Mouse (Mus musculus): ENCODE results near the gene Nkain4. TPM values are rescaled to one million over a fixed set of nuclear protein-coding genes. Genes with fewer than 3 reads are reported as not detected.

Nkain4 gene
- polyA plus RNA-seq, 1 experiment from 2014 or later, result 110 TPM

- no peaks in the 10 kb centered on the region for H3K9me3 ChIP-seq (ENCODE audit: low read length)
Measured at GRCm38 (mm10) chr2:180981133-180981532, 26.6 kb upstream of the Nkain4 start.

GRCm38 (mm10) chr2:180967010-180967763 lies 12.7 kb upstream of the Nkain4 start, which contains the start of gene Arfgap1:
Gene Arfgap1 (plus strand): TSS chr2:180967225.
- Histone ChIP-seq H3K4me1 (ENCODE audit: insufficient read depth, low read depth, low read length) (peaks cover 3% of the 10 kb centered on the region; the same call in 1 of the 2 replicates), H3K36me3 (ENCODE audit: insufficient read depth, low read length) (peaks cover 20% of the 10 kb centered on the region), H3K27me3 (replicated peaks; ENCODE audit: insufficient read depth, low read length) (no peaks in the 10 kb centered on the region), H3K9me3 (ENCODE audit: low read length) (no peaks in the 10 kb centered on the region), H3K27ac (ENCODE audit: low read length) (peak within 1 kb of the TSS; percentile 78), H3K4me2 (replicated peaks; ENCODE audit: low read depth, low read length) (peak within 1 kb of the TSS; percentile 88), H3K4me3 (ENCODE audit: low read depth, low read length) (peak within 1 kb of the TSS; percentile 77), H3K9ac (replicated peaks; ENCODE audit: low read depth) (peak within 1 kb of the TSS; percentile 97)
- under 1% methylated on average over 57 of the region's 57 CpGs for WGBS
- DNase-seq (ENCODE audit: low spot score) (peak; percentile 98), ATAC-seq (peak; percentile 95)
- no peak for TF ChIP-seq EP300 (IDR thresholded peaks at IDR 0.05)
- TF ChIP-seq CTCF (IDR thresholded peaks at IDR 0.05), result no peak; the same call in 1 of the 2 replicates

More at GRCm38 (mm10) chr2:180981133-180981532, 26.6 kb upstream of the Nkain4 start:
- Histone ChIP-seq H3K4me3 (ENCODE audit: low read depth, low read length) (no peak overlapping the region), H3K36me3 (ENCODE audit: insufficient read depth, low read length) (peaks cover 52% of the 10 kb centered on the region), H3K27ac (ENCODE audit: low read length) (no peak overlapping the region), H3K4me1 (ENCODE audit: insufficient read depth, low read depth, low read length) (no peaks in the 10 kb centered on the region), H3K9ac (replicated peaks; ENCODE audit: low read depth) (no peak overlapping the region), H3K4me2 (replicated peaks; ENCODE audit: low read depth, low read length) (no peak overlapping the region), H3K27me3 (replicated peaks; ENCODE audit: insufficient read depth, low read length) (no peaks in the 10 kb centered on the region)
- TF ChIP-seq EP300 (IDR thresholded peaks at IDR 0.05) (no peak), CTCF (IDR thresholded peaks at IDR 0.05) (no peak)
- 82% methylated on average over 6 of the region's 6 CpGs for WGBS
- no peak for ATAC-seq
- DNase-seq (ENCODE audit: low spot score), result no peak

GRCm38 (mm10) chr2:180966092-180966882 lies 11.8 kb upstream of the Nkain4 start:
- peak overlapping the region; percentile 88 for H3K4me2 ChIP-seq (replicated peaks; ENCODE audit: low read depth, low read length)
- TF ChIP-seq CTCF (IDR thresholded peaks at IDR 0.05) (peak; percentile 61), EP300 (IDR thresholded peaks at IDR 0.05) (no peak)
- peaks cover 11% of the 10 kb centered on the region for H3K36me3 ChIP-seq (ENCODE audit: insufficient read depth, low read length)
- peaks cover 3% of the 10 kb centered on the region; the same call in 1 of the 2 replicates for H3K4me1 ChIP-seq (ENCODE audit: insufficient read depth, low read depth, low read length)
- WGBS, result 9% methylated on average over 14 of the region's 14 CpGs
- peak overlapping the region; percentile 78 for H3K27ac ChIP-seq (ENCODE audit: low read length)
- no peaks in the 10 kb centered on the region for H3K27me3 ChIP-seq (replicated peaks; ENCODE audit: insufficient read depth, low read length)
- peak overlapping the region; percentile 77 for H3K4me3 ChIP-seq (ENCODE audit: low read depth, low read length)
- H3K9ac ChIP-seq (replicated peaks; ENCODE audit: low read depth), result peak overlapping the region; percentile 97
- ATAC-seq, result peak; percentile 25; the same call in 1 of the 2 replicates
- peak; percentile 65 for DNase-seq (ENCODE audit: low spot score)
- H3K9me3 ChIP-seq (ENCODE audit: low read length), result no peaks in the 10 kb centered on the region

GRCm38 (mm10) chr2:180963956-180964355 lies 9.5 kb upstream of the Nkain4 start:
- 7% methylated on average over 5 of the region's 5 CpGs for WGBS
- Histone ChIP-seq H3K4me1 (ENCODE audit: insufficient read depth, low read depth, low read length) (peaks cover 3% of the 10 kb centered on the region; the same call in 1 of the 2 replicates), H3K9ac (replicated peaks; ENCODE audit: low read depth) (no peak overlapping the region), H3K9me3 (ENCODE audit: low read length) (no peaks in the 10 kb centered on the region), H3K4me2 (replicated peaks; ENCODE audit: low read depth, low read length) (no peak overlapping the region), H3K27ac (ENCODE audit: low read length) (no peak overlapping the region), H3K27me3 (replicated peaks; ENCODE audit: insufficient read depth, low read length) (no peaks in the 10 kb centered on the region), H3K4me3 (ENCODE audit: low read depth, low read length) (no peak overlapping the region), H3K36me3 (ENCODE audit: insufficient read depth, low read length) (no peaks in the 10 kb centered on the region)
- peak; percentile 82 for DNase-seq (ENCODE audit: low spot score)
- ATAC-seq, result peak; percentile 23; the same call in 1 of the 2 replicates
- TF ChIP-seq CTCF (IDR thresholded peaks at IDR 0.05) (peak; percentile 96), EP300 (IDR thresholded peaks at IDR 0.05) (no peak)

- Histone ChIP-seq H3K27me3 (replicated peaks; ENCODE audit: insufficient read depth, low read length) (no peaks in the 10 kb centered on the region), H3K27ac (ENCODE audit: low read length) (no peak overlapping the region), H3K4me3 (ENCODE audit: low read depth, low read length) (no peak overlapping the region), H3K4me2 (replicated peaks; ENCODE audit: low read depth, low read length) (no peak overlapping the region), H3K9me3 (ENCODE audit: low read length) (no peaks in the 10 kb centered on the region), H3K9ac (replicated peaks; ENCODE audit: low read depth) (no peak overlapping the region), H3K36me3 (ENCODE audit: insufficient read depth, low read length) (no peaks in the 10 kb centered on the region), H3K4me1 (ENCODE audit: insufficient read depth, low read depth, low read length) (no peaks in the 10 kb centered on the region)
- TF ChIP-seq EP300 (IDR thresholded peaks at IDR 0.05) (no peak), CTCF (IDR thresholded peaks at IDR 0.05) (no peak)
- WGBS, result 63% methylated on average over 2 of the region's 2 CpGs
- no peak for DNase-seq (ENCODE audit: low spot score)
- no peak for ATAC-seq
Measured at GRCm38 (mm10) chr2:180962616-180963308, 8.3 kb upstream of the Nkain4 start.
